Mouse (Mus musculus) gastrocnemius, postnatal 4 days (tissue): ENCODE data around the gene Atp13a2. TPM values are rescaled to one million over a fixed set of nuclear protein-coding genes. Genes with fewer than 3 reads are reported as not detected.

Experiments
- DNase-seq, 2 experiments: peaks; one replicate each; pipeline ENCODE4 v3.0.0; 2021 to 2022; ENCODE audit warnings: low spot score in 2 of 2, mixed read lengths in 2 of 2
- total RNA-seq, 2 experiments: library from RNA; stranded (reverse); gene quantifications; 2 replicates each; pipeline ENCODE4 v1.2.3; 2021

The Atp13a2 gene
- total RNA-seq, 2 experiments from 2014 or later, result 28.4 to 28.6 TPM

GRCm38 (mm10) chr4:140993846-140994245 lies 7.2 kb downstream of the Atp13a2 start:
- no peak for DNase-seq

- no peak for DNase-seq
Measured at GRCm38 (mm10) chr4:140995811-140996210, 9.1 kb downstream of the Atp13a2 start.

GRCm38 (mm10) chr4:140996812-140997211 lies 10.1 kb downstream of the Atp13a2 start:
- no peak for DNase-seq

- no peak for DNase-seq
Measured at GRCm38 (mm10) chr4:141005983-141006382, 19.3 kb downstream of the Atp13a2 start.

GRCm38 (mm10) chr4:141008028-141008427 lies 21.4 kb downstream of the Atp13a2 start:
- DNase-seq, result no peak

- DNase-seq, result no peak
Measured at GRCm38 (mm10) chr4:141010118-141010517, 23.4 kb downstream of the Atp13a2 start, which contains the start of gene Mfap2. TSS of gene Mfap2 (plus strand) at chr4:141010418.

GRCm38 (mm10) chr4:141010526-141010925 lies 23.9 kb downstream of the Atp13a2 start:
- peak in 1 of 2 experiments; percentile 65 for DNase-seq

- peak in 1 of 2 experiments; percentile 53 for DNase-seq
Measured at GRCm38 (mm10) chr4:141010941-141011429, 24.3 kb downstream of the Atp13a2 start.

GRCm38 (mm10) chr4:141011556-141012328 lies 25.1 kb downstream of the Atp13a2 start:
- peak in 1 of 2 experiments; percentile 66 for DNase-seq

GRCm38 (mm10) chr4:141012558-141012957 lies 25.9 kb downstream of the Atp13a2 start:
- no peak for DNase-seq

- no peak for DNase-seq
Measured at GRCm38 (mm10) chr4:141014114-141014513, 27.4 kb downstream of the Atp13a2 start.

GRCm38 (mm10) chr4:141014856-141015255 lies 28.2 kb downstream of the Atp13a2 start:
- DNase-seq, result no peak

- no peak for DNase-seq
Measured at GRCm38 (mm10) chr4:141015356-141015755, 28.7 kb downstream of the Atp13a2 start.

GRCm38 (mm10) chr4:141016311-141016710 lies 29.6 kb downstream of the Atp13a2 start:
- no peak for DNase-seq

GRCm38 (mm10) chr4:141017657-141018436 lies 31.2 kb downstream of the Atp13a2 start:
- no peak for DNase-seq

- no peak for DNase-seq
Measured at GRCm38 (mm10) chr4:141020220-141020619, 33.5 kb downstream of the Atp13a2 start.

- DNase-seq, result peak; percentile 81 to 85
Measured at GRCm38 (mm10) chr4:141020811-141021613, 34.3 kb downstream of the Atp13a2 start.

- no peak for DNase-seq
Measured at GRCm38 (mm10) chr4:141021614-141021929, 34.9 kb downstream of the Atp13a2 start.

GRCm38 (mm10) chr4:141024052-141024451 lies 37.4 kb downstream of the Atp13a2 start:
- DNase-seq, result no peak

GRCm38 (mm10) chr4:141024992-141025391 lies 38.3 kb downstream of the Atp13a2 start:
- DNase-seq, result no peak

GRCm38 (mm10) chr4:141030541-141031206 lies 44.0 kb downstream of the Atp13a2 start:
- DNase-seq, result no peak
